Mouse (Mus musculus): Measurements from ENCODE around the gene Cog4. TPM values are rescaled to one million over a fixed set of nuclear protein-coding genes. Genes with fewer than 3 reads are reported as not detected.

Cog4 gene
- polyA plus RNA-seq, 1 experiment from 2014 or later: 83.8 TPM

- H3K4me1 ChIP-seq: peaks cover 12% of the 10 kb centered on the region; the same call in 1 of the 2 replicates
- WGBS: 76% methylated on average over 12 of the region's 12 CpGs
- peaks cover 28% of the 10 kb centered on the region for H3K36me3 ChIP-seq
- no peak overlapping the region for H3K4me2 ChIP-seq
- H3K4me3 ChIP-seq: no peak overlapping the region
- H3K9ac ChIP-seq: no peak overlapping the region
- no peak overlapping the region for H3K27ac ChIP-seq
- no peak for ATAC-seq (ENCODE audit: insufficient number of reproducible peaks, insufficient read depth, low FRiP score, low TSS enrichment, low read depth)
- no peaks in the 10 kb centered on the region for H3K9me3 ChIP-seq
- no peaks in the 10 kb centered on the region for H3K27me3 ChIP-seq
These were observed 85.0 kb downstream of the Cog4 start for GRCm38 (mm10) chr8:110931176-110931939.

Other genes with a start within 250 kb of the Cog4 start
- 15.1 and 19.8 TPM in 2 replicates for gene Vac14, start 228.0 kb upstream of the Cog4 start, polyA plus RNA-seq (2015; fragmentation: Nextera tagmentation; extraction: Ambion mirVana)
- 11.0 and 12.6 TPM in 2 replicates for gene Mtss1l, start 125.1 kb upstream of the Cog4 start, polyA plus RNA-seq (2015; fragmentation: Nextera tagmentation; extraction: Ambion mirVana)
- 0.60 and 2.3 TPM in 2 replicates for gene Il34, start 40.7 kb upstream of the Cog4 start, polyA plus RNA-seq (2015; fragmentation: Nextera tagmentation; extraction: Ambion mirVana)
- gene Sf3b3, start 187 bp downstream of the Cog4 start, polyA plus RNA-seq (2015; fragmentation: Nextera tagmentation; extraction: Ambion mirVana): 158 and 170 TPM in 2 replicates
- 13.0 and 15.2 TPM in 2 replicates for gene Fuk, start 55.9 kb downstream of the Cog4 start, polyA plus RNA-seq (2015; fragmentation: Nextera tagmentation; extraction: Ambion mirVana)
- gene St3gal2, start 73.3 kb downstream of the Cog4 start, polyA plus RNA-seq (2015; fragmentation: Nextera tagmentation; extraction: Ambion mirVana): 29.4 and 35.7 TPM in 2 replicates
- 15.6 and 15.7 TPM in 2 replicates for gene Ddx19a, start 151.2 kb downstream of the Cog4 start, polyA plus RNA-seq (2015; fragmentation: Nextera tagmentation; extraction: Ambion mirVana)
- gene Ddx19b, start 185.2 kb downstream of the Cog4 start, polyA plus RNA-seq (2015; fragmentation: Nextera tagmentation; extraction: Ambion mirVana): 4.3 and 5.8 TPM in 2 replicates
- gene Aars, start 186.5 kb downstream of the Cog4 start, polyA plus RNA-seq (2015; fragmentation: Nextera tagmentation; extraction: Ambion mirVana): 54.2 and 54.8 TPM in 2 replicates
- gene Exosc6, start 209.7 kb downstream of the Cog4 start, polyA plus RNA-seq (2015; fragmentation: Nextera tagmentation; extraction: Ambion mirVana): 9.3 and 14.6 TPM in 2 replicates
- 0.27 TPM in 1 of 2 replicates, not detected in the other for gene Clec18a, start 245.8 kb downstream of the Cog4 start, polyA plus RNA-seq (2015; fragmentation: Nextera tagmentation; extraction: Ambion mirVana)
- gene Pdpr, start 248.0 kb downstream of the Cog4 start, polyA plus RNA-seq (2015; fragmentation: Nextera tagmentation; extraction: Ambion mirVana): 11.0 and 11.5 TPM in 2 replicates

Data from embryonic facial prominence, embryonic 13.5 days (tissue).